Mouse (Mus musculus) megakaryocyte, embryonic 14.5 days (primary cell): Measurements from ENCODE around the gene Cdkn1c.

Experiments used
- FLI1 ChIP-seq: IDR thresholded peaks from 2 replicates; pipeline ENCODE4 v1.6.1; 2012; ENCODE audit warnings: low read length, inconsistent platforms, mixed read lengths
- GATA1 ChIP-seq: IDR thresholded peaks from 3 replicates; pipeline ENCODE4 v1.6.1; 2012; ENCODE audit warnings: mixed read lengths, low read length, inconsistent platforms, borderline replicate concordance

DNA sequence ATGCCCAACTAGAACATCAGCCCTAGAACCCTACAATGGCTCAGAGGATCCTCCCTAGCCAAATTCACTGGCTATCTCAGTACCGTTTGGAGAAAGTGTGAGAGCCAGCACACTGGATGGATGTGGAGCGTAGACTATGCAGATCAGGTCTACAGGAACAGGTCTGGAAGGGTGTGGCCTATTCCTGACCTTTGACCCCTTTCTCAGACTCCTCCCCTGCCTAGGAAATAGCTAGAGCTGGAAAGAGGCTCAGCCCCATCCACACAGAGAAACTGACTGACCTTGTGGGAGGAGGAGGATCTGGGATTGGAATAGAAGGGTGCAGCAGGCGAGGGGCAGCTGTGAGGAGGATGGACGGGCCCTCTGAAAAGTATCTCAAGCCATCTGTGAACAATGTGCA lies 37.7 kb upstream of the Cdkn1c start:
- TF ChIP-seq GATA1 (no peak), FLI1 (no peak)
